Mouse (Mus musculus): ENCODE results near the gene Slc22a14.

The Slc22a14 gene

GRCm38 (mm10) chr9:119192202-119192990 is 173.0 kb downstream of the Slc22a14 start:
- peak; percentile 20 to 47 for DNase-seq

- peak in 1 of 2 experiments; percentile 7 for DNase-seq
These were observed 184.1 kb downstream of the Slc22a14 start for GRCm38 (mm10) chr9:119181241-119181728.

- DNase-seq = no peak
These were observed 186.1 kb downstream of the Slc22a14 start for GRCm38 (mm10) chr9:119179292-119179691.

GRCm38 (mm10) chr9:119167608-119168007 is 197.7 kb downstream of the Slc22a14 start:
- DNase-seq = no peak

GRCm38 (mm10) chr9:119165548-119165947 is 199.8 kb downstream of the Slc22a14 start:
- DNase-seq = no peak

- DNase-seq = no peak
These were observed 200.6 kb downstream of the Slc22a14 start for GRCm38 (mm10) chr9:119164743-119165142.

- DNase-seq = no peak
These were observed 204.7 kb downstream of the Slc22a14 start for GRCm38 (mm10) chr9:119160689-119161088.

- DNase-seq = no peak
These were observed 206.5 kb downstream of the Slc22a14 start, which contains the start of gene Gm47289 for GRCm38 (mm10) chr9:119158861-119159260. Gene Gm47289 (plus strand): TSS chr9:119159161.

- DNase-seq = peak; percentile 41 to 52
These were observed 208.8 kb downstream of the Slc22a14 start, which contains the start of gene Acaa1b for GRCm38 (mm10) chr9:119156278-119157201. Gene Acaa1b (minus strand): TSS chr9:119157093.

GRCm38 (mm10) chr9:119155826-119156225 is 209.5 kb downstream of the Slc22a14 start:
- no peak for DNase-seq

- DNase-seq = no peak
These were observed 209.9 kb downstream of the Slc22a14 start for GRCm38 (mm10) chr9:119155416-119155815.

- no peak for DNase-seq
These were observed 213.6 kb downstream of the Slc22a14 start for GRCm38 (mm10) chr9:119151751-119152150.

GRCm38 (mm10) chr9:119149601-119150000 is 215.8 kb downstream of the Slc22a14 start:
- no peak for DNase-seq

GRCm38 (mm10) chr9:119146098-119146770 is 219.1 kb downstream of the Slc22a14 start:
- DNase-seq = no peak

- DNase-seq = no peak
These were observed 219.7 kb downstream of the Slc22a14 start for GRCm38 (mm10) chr9:119145638-119146037.

GRCm38 (mm10) chr9:119145137-119145536 is 220.2 kb downstream of the Slc22a14 start:
- no peak for DNase-seq

- DNase-seq = peak; percentile 29 to 49
These were observed 220.7 kb downstream of the Slc22a14 start for GRCm38 (mm10) chr9:119144696-119145095.

GRCm38 (mm10) chr9:119143372-119143771 is 222.0 kb downstream of the Slc22a14 start:
- DNase-seq = no peak

- DNase-seq = no peak
These were observed 223.3 kb downstream of the Slc22a14 start for GRCm38 (mm10) chr9:119142066-119142465.

- no peak for DNase-seq
These were observed 226.5 kb downstream of the Slc22a14 start for GRCm38 (mm10) chr9:119138836-119139235.

- no peak for DNase-seq
These were observed 234.7 kb downstream of the Slc22a14 start for GRCm38 (mm10) chr9:119130692-119131091.

GRCm38 (mm10) chr9:119128436-119129181 is 236.7 kb downstream of the Slc22a14 start:
- DNase-seq = no peak

All from cerebellum, adult 18-20 months (tissue).